Mouse (Mus musculus) stomach, embryonic 16.5 days (tissue): ENCODE data around the gene Ccl9. TPM values are rescaled to one million over a fixed set of nuclear protein-coding genes. Genes with fewer than 3 reads are reported as not detected.

Source experiments
- ATAC-seq: fragments of 200-750 bp; cut with Nextera tagmentation; 2 replicates; pipeline ENCODE4 v1.8.0; 2017; ENCODE audit warnings: moderate number of reproducible peaks, moderate TSS enrichment; ENCODE audit not compliant: insufficient read depth, low FRiP score
- H3K27ac ChIP-seq: fragments of 300-500 bp; sonication (generic); 2 replicates; pipeline ENCODE4 v1.5.1; 2014; ENCODE audit warnings: low read length
- H3K27me3 ChIP-seq: fragments of 300-500 bp; sonication (generic); 2 replicates; pipeline ENCODE4 v1.6.1; 2014; ENCODE audit warnings: low read length, control low read depth, mixed read lengths; ENCODE audit not compliant: control insufficient read depth, insufficient read depth
- H3K36me3 ChIP-seq: fragments of 300-500 bp; sonication (generic); 2 replicates; pipeline ENCODE4 v1.6.1; 2014; ENCODE audit warnings: low read length; ENCODE audit not compliant: control insufficient read depth, insufficient read depth
- H3K4me1 ChIP-seq: fragments of 300-500 bp; sonication (generic); 2 replicates; pipeline ENCODE4 v1.6.1; 2014; ENCODE audit warnings: low read length, control low read depth, mixed read lengths; ENCODE audit not compliant: control insufficient read depth, insufficient read depth
- H3K4me2 ChIP-seq: fragments of 300-500 bp; sonication (generic); 2 replicates; pipeline ENCODE4 v1.6.1; 2014; ENCODE audit warnings: low read depth, low read length, mixed read lengths
- H3K4me3 ChIP-seq: fragments of 300-500 bp; sonication (generic); replicated peaks from 2 replicates; pipeline ENCODE4 v1.5.1; 2014; ENCODE audit warnings: mild to moderate bottlenecking, low read length
- H3K9ac ChIP-seq: fragments of 300-500 bp; sonication (generic); 2 replicates; pipeline ENCODE4 v1.6.1; 2014; ENCODE audit warnings: low read length
- H3K9me3 ChIP-seq: fragments of 300-500 bp; sonication (generic); replicated peaks from 2 replicates; pipeline ENCODE4 v1.6.1; 2016; ENCODE audit warnings: low read length, control low read depth; ENCODE audit not compliant: control insufficient read depth
- WGBS: fragments of 180-500 bp; shearing (Covaris S2); extraction: QIAGEN DNeasy Blood & Tissue Kit; methylation state at CpG from one replicate; pipeline ENCODE4 v1.1.7; 2014; 5-methylcytosine and 5-hydroxymethylcytosine counted together
- polyA plus RNA-seq: library from polyadenylated mRNA; unstranded; fragments of >200 nt; fragmentation: Nextera tagmentation; extraction: Ambion mirVana; gene quantifications from 2 replicates; pipeline ENCODE4 v1.2.1, GENCODE M21; 2015

The Ccl9 gene
- polyA plus RNA-seq, 1 experiment from 2014 or later, result 15.9 TPM

GRCm38 (mm10) chr11:83603399-83603798 lies 25.0 kb upstream of the Ccl9 start:
- Histone ChIP-seq H3K27me3 (no peaks in the 10 kb centered on the region), H3K4me3 (no peak overlapping the region), H3K4me2 (no peak overlapping the region), H3K27ac (no peak overlapping the region), H3K9ac (no peak overlapping the region), H3K4me1 (no peaks in the 10 kb centered on the region), H3K9me3 (no peaks in the 10 kb centered on the region), H3K36me3 (no peaks in the 10 kb centered on the region)
- ATAC-seq, result no peak
- 85% methylated on average over 3 of the region's 3 CpGs for WGBS

GRCm38 (mm10) chr11:83600576-83600975 lies 22.1 kb upstream of the Ccl9 start:
- ATAC-seq, result no peak
- H3K4me3 ChIP-seq, result no peak overlapping the region
- H3K27me3 ChIP-seq, result no peaks in the 10 kb centered on the region
- H3K27ac ChIP-seq, result no peak overlapping the region
- H3K36me3 ChIP-seq, result no peaks in the 10 kb centered on the region
- H3K4me2 ChIP-seq, result no peak overlapping the region
- H3K4me1 ChIP-seq, result no peaks in the 10 kb centered on the region
- H3K9ac ChIP-seq, result no peak overlapping the region
- 70% methylated on average over 2 of the region's 2 CpGs for WGBS
- H3K9me3 ChIP-seq, result no peaks in the 10 kb centered on the region

- Histone ChIP-seq H3K4me3 (no peak overlapping the region), H3K9me3 (no peaks in the 10 kb centered on the region), H3K4me1 (no peaks in the 10 kb centered on the region), H3K36me3 (no peaks in the 10 kb centered on the region), H3K9ac (no peak overlapping the region), H3K4me2 (no peak overlapping the region), H3K27ac (no peak overlapping the region), H3K27me3 (no peaks in the 10 kb centered on the region)
- WGBS, result 71% methylated on average over 3 of the region's 3 CpGs
- no peak for ATAC-seq
Measured at GRCm38 (mm10) chr11:83598991-83599390, 20.6 kb upstream of the Ccl9 start.

- H3K9me3 ChIP-seq, result no peaks in the 10 kb centered on the region
- no peak overlapping the region for H3K4me2 ChIP-seq
- no peak overlapping the region for H3K27ac ChIP-seq
- no peak overlapping the region for H3K9ac ChIP-seq
- 63% methylated on average over 3 of the region's 3 CpGs for WGBS
- H3K4me1 ChIP-seq, result no peaks in the 10 kb centered on the region
- no peak for ATAC-seq
- H3K4me3 ChIP-seq, result no peak overlapping the region
- no peaks in the 10 kb centered on the region for H3K36me3 ChIP-seq
- no peaks in the 10 kb centered on the region for H3K27me3 ChIP-seq
Measured at GRCm38 (mm10) chr11:83598207-83598837, 19.9 kb upstream of the Ccl9 start.

GRCm38 (mm10) chr11:83597796-83598195 lies 19.4 kb upstream of the Ccl9 start:
- ATAC-seq, result no peak
- Histone ChIP-seq H3K9me3 (no peaks in the 10 kb centered on the region), H3K36me3 (no peaks in the 10 kb centered on the region), H3K4me3 (no peak overlapping the region), H3K27ac (no peak overlapping the region), H3K27me3 (no peaks in the 10 kb centered on the region), H3K9ac (no peak overlapping the region), H3K4me1 (no peaks in the 10 kb centered on the region), H3K4me2 (no peak overlapping the region)
- WGBS, result 86% methylated on average over 7 of the region's 7 CpGs

GRCm38 (mm10) chr11:83595669-83596455 lies 17.4 kb upstream of the Ccl9 start:
- ATAC-seq, result no peak
- H3K27ac ChIP-seq, result no peak overlapping the region

GRCm38 (mm10) chr11:83593453-83593852 lies 15.0 kb upstream of the Ccl9 start:
- H3K9me3 ChIP-seq, result no peaks in the 10 kb centered on the region
- no peak for ATAC-seq
- WGBS, result 89% methylated on average over 5 of the region's 5 CpGs
- no peak overlapping the region for H3K9ac ChIP-seq
- no peaks in the 10 kb centered on the region for H3K36me3 ChIP-seq
- H3K27ac ChIP-seq, result no peak overlapping the region
- H3K4me2 ChIP-seq, result no peak overlapping the region
- no peaks in the 10 kb centered on the region for H3K27me3 ChIP-seq
- H3K4me1 ChIP-seq, result no peaks in the 10 kb centered on the region
- H3K4me3 ChIP-seq, result no peak overlapping the region

More at GRCm38 (mm10) chr11:83595669-83596455, 17.4 kb upstream of the Ccl9 start:
- no peak overlapping the region for H3K9ac ChIP-seq
- 69% methylated on average over 7 of the region's 7 CpGs for WGBS
- no peaks in the 10 kb centered on the region for H3K9me3 ChIP-seq
- H3K4me1 ChIP-seq, result no peaks in the 10 kb centered on the region
- H3K36me3 ChIP-seq, result no peaks in the 10 kb centered on the region
- H3K4me3 ChIP-seq, result no peak overlapping the region
- no peak overlapping the region for H3K4me2 ChIP-seq
- no peaks in the 10 kb centered on the region for H3K27me3 ChIP-seq

- Histone ChIP-seq H3K27ac (no peak within 1 kb of the TSS), H3K9ac (no peak within 1 kb of the TSS), H3K36me3 (no peaks in the 10 kb centered on the region), H3K27me3 (no peaks in the 10 kb centered on the region), H3K9me3 (no peaks in the 10 kb centered on the region), H3K4me2 (no peak within 1 kb of the TSS), H3K4me3 (no peak within 1 kb of the TSS), H3K4me1 (no peaks in the 10 kb centered on the region)
- 42% methylated on average over 2 of the region's 2 CpGs for WGBS
- no peak for ATAC-seq
Measured at GRCm38 (mm10) chr11:83592853-83593252, 14.4 kb upstream of the Ccl9 start, which contains the start of gene Ccl6. Gene Ccl6 (minus strand): TSS chr11:83593087.

GRCm38 (mm10) chr11:83584232-83584631 lies 5.8 kb upstream of the Ccl9 start:
- H3K4me2 ChIP-seq, result no peak overlapping the region
- 65% methylated on average over 2 of the region's 2 CpGs for WGBS
- H3K27ac ChIP-seq, result no peak overlapping the region
- H3K9ac ChIP-seq, result no peak overlapping the region
- no peaks in the 10 kb centered on the region for H3K27me3 ChIP-seq
- H3K9me3 ChIP-seq, result no peaks in the 10 kb centered on the region
- no peaks in the 10 kb centered on the region for H3K36me3 ChIP-seq
- no peak overlapping the region for H3K4me3 ChIP-seq
- no peaks in the 10 kb centered on the region for H3K4me1 ChIP-seq
- no peak for ATAC-seq
